Mouse (Mus musculus) lung, postnatal 10 days (tissue): ENCODE data around the gene Exoc2.

Experiments used
- DNase-seq: peaks from one replicate; pipeline ENCODE4 v3.0.0; 2021

The Exoc2 gene

DNA sequence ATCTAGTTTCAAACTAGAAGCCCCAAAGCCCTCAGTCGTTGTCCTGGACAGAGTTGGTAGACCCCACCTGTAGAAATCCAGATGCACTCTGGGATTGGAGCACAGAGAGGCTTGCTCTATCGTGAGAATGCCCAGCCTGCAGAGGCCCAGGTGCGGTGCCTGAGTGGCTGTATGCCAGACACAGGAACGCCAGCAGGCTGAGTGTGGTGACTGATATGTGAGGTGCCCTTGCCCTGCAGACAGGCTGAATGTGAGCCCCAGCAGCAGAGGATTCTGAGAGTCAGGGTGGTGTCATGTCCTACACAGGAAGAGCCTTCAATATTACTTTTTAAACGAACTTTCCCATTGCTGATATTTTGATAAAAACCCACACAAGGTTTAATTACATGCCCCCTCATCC, 208.0 kb downstream of the Exoc2 start:
- no peak for DNase-seq

DNA sequence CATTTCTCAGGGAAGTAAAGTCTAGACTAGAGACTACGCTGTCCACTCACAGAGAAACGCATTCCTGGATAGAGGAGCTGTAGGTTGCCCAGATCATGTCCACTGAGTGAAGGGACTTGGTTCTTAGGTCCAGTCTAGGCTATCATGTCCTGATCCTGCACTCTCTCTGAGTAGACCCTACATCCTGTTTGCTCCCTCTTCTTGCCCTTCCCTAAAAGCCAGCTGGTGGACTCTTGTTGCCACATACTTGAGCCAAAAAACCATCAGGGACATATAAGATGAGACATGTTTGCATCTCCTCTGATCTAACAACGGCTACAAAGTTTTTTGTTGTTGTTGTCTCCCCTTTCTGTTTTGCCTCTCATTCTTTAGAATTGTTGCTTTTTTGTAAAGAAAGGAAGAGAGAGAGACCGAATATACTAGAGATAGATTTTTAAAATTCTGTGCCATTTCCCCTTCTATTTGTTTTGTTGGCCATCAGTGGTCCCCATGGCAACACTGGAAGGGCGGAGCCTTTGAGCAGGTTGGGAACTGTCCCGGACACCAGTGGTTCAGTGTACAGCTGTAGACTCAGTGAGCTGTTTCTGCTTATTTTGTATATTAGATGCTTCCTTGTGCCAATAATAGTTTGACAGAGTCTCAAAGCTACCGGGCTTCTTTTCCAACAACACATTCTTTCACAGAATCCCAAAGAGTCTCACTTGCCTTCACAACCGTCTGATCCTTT, 209.7 kb downstream of the Exoc2 start:
- DNase-seq = peak; percentile 87
